Mouse (Mus musculus): ENCODE measurements at regions not wholly inside any gene's neighbourhood (a gene's known extent, or its start where the extent isn't known, plus 50 kb on each side); places are given as distances from the start of the nearest gene placed in this dataset.

DNA sequence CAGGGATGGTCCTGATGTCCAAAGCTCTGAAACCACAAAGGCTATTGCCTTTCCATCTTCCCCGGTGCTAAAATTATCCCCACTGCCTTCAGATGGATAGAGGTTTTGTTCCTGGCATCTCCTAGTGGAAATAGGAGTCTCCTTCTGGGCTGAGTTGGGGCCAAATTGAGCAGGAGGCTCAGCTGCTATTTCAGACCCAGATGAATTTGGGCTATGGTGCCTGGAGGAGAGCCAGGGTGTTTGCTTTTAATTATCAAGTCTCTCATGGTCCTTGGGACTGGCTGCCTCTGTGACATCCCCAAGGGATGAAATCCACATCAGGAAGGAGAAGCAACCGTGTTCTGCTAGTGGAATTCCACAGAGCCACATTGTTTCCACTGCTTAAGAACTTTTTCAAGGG is 207.3 kb downstream of the Ifng start:
- no peak for TF ChIP-seq IRF4 (IDR thresholded peaks at IDR 0.05; ENCODE audit: low read depth, low read length)
- no peak for TF ChIP-seq ZKSCAN1 (IDR thresholded peaks at IDR 0.05; ENCODE audit: borderline replicate concordance, low read depth, low read length)
- no peak for TF ChIP-seq ZMIZ1 (IDR thresholded peaks at IDR 0.05; ENCODE audit: low read depth, low read length)
- no peak for TF ChIP-seq MAX (IDR thresholded peaks at IDR 0.05; ENCODE audit: low read length)
- TF ChIP-seq ELF1 (IDR thresholded peaks at IDR 0.05; ENCODE audit: low read depth, low read length) = no peak
- no peak for TF ChIP-seq MAZ (IDR thresholded peaks at IDR 0.05; ENCODE audit: low read depth, low read length)
- no peak for TF ChIP-seq CTCF (conservative IDR thresholded peaks at IDR 0.05 in 1 of 2, IDR thresholded peaks at IDR 0.05 in 1 of 2; ENCODE audit: low read depth in 2 of 2, low read length in 2 of 2)
